Mouse (Mus musculus): ENCODE results near the gene Hscb. TPM values are rescaled to one million over a fixed set of nuclear protein-coding genes. Genes with fewer than 3 reads are reported as not detected.
"Not testable (repeated sequence)": the region's sequence is repeated elsewhere in the genome, so short reads cannot be mapped to it uniquely, and the experiment has no call there.

The Hscb gene
- 24.2 TPM for polyA plus RNA-seq (2012; fragmentation: generic; extraction: Trizol)

GRCm38 (mm10) chr5:110839678-110840365 is at the start of gene Hscb, which contains the start of gene Chek2:
Gene Hscb (minus strand): TSS chr5:110839777.
Gene Chek2 (plus strand): TSS chr5:110839979.
- no peak for TF ChIP-seq USF1 (IDR thresholded peaks at IDR 0.05; ENCODE audit: low read depth)
- no peak for TF ChIP-seq TCF3 (IDR thresholded peaks at IDR 0.05; ENCODE audit: insufficient read length, low read depth)
- TF ChIP-seq MYOG (IDR thresholded peaks at IDR 0.05; ENCODE audit: control insufficient read depth in 1 of 3, insufficient read depth in 1 of 3, insufficient read length in 2 of 3, low read depth in 2 of 3): peak in 1 of 3 experiments; percentile 6
- TF ChIP-seq SRF (IDR thresholded peaks at IDR 0.05; ENCODE audit: control insufficient read depth, insufficient read length, low read depth): no peak
- TF ChIP-seq TCF12 (IDR thresholded peaks at IDR 0.05; ENCODE audit: insufficient read depth, poor library complexity, severe bottlenecking): no peak
- TF ChIP-seq MYOD1 (IDR thresholded peaks at IDR 0.05; ENCODE audit: control insufficient read depth in 1 of 3, insufficient read length in 2 of 3, low read depth in 2 of 3): no peak
- peak; percentile 83 for TF ChIP-seq E2F4 (IDR thresholded peaks at IDR 0.05; ENCODE audit: insufficient read depth)
- TF ChIP-seq POLR2AphosphoS2 (IDR thresholded peaks at IDR 0.05; ENCODE audit: insufficient read length, low read depth): peak; percentile 86
- TF ChIP-seq CEBPB (IDR thresholded peaks at IDR 0.05; ENCODE audit: insufficient read depth, poor library complexity, severe bottlenecking): no peak
- peak; percentile 80 for TF ChIP-seq POLR2A (IDR thresholded peaks at IDR 0.05; ENCODE audit: insufficient read length, low read depth)
- no peak for TF ChIP-seq REST (IDR thresholded peaks at IDR 0.05; ENCODE audit: insufficient read depth, insufficient read length)

GRCm38 (mm10) chr5:110888596-110888995 is 49.0 kb upstream of the Hscb start:
- no peak overlapping the region for H3ac ChIP-seq (ENCODE audit: control insufficient read depth, insufficient read length)
- H3K79me2 ChIP-seq (ENCODE audit: control insufficient read depth, insufficient read depth): no peaks in the 10 kb centered on the region
- no peak overlapping the region for H3K4me2 ChIP-seq (ENCODE audit: low read depth)
- H3K36me3 ChIP-seq (ENCODE audit: control insufficient read depth, insufficient read depth): no peaks in the 10 kb centered on the region
- H3K4me3 ChIP-seq: no peak overlapping the region
- H3K27me3 ChIP-seq (ENCODE audit: control insufficient read depth, insufficient read depth, insufficient read length): no peaks in the 10 kb centered on the region
- TF ChIP-seq USF1 (IDR thresholded peaks at IDR 0.05; ENCODE audit: low read depth) (no peak), POLR2AphosphoS2 (IDR thresholded peaks at IDR 0.05; ENCODE audit: insufficient read length, low read depth) (no peak), SRF (IDR thresholded peaks at IDR 0.05; ENCODE audit: control insufficient read depth, insufficient read length, low read depth) (no peak), CEBPB (IDR thresholded peaks at IDR 0.05; ENCODE audit: insufficient read depth, poor library complexity, severe bottlenecking) (no peak), MAX (IDR thresholded peaks at IDR 0.05; ENCODE audit: low read depth) (no peak), REST (IDR thresholded peaks at IDR 0.05; ENCODE audit: insufficient read depth, insufficient read length) (no peak), TCF12 (IDR thresholded peaks at IDR 0.05; ENCODE audit: insufficient read depth, poor library complexity, severe bottlenecking) (no peak), POLR2A (IDR thresholded peaks at IDR 0.05; ENCODE audit: insufficient read length, low read depth) (no peak)

More at GRCm38 (mm10) chr5:110839678-110840365, at the start of gene Hscb, which contains the start of gene Chek2:
- Histone ChIP-seq H3K36me3 (ENCODE audit: control insufficient read depth, insufficient read depth) (no peaks in the 10 kb centered on the region), H3K79me2 (ENCODE audit: control insufficient read depth, insufficient read depth) (no peaks in the 10 kb centered on the region), H3K27me3 (ENCODE audit: control insufficient read depth, insufficient read depth, insufficient read length) (no peaks in the 10 kb centered on the region), H3ac (ENCODE audit: control insufficient read depth, insufficient read length) (peak within 1 kb of the TSS; percentile 39), H3K4me3 (peak within 1 kb of the TSS; percentile 43), H3K4me2 (ENCODE audit: low read depth) (peak within 1 kb of the TSS; percentile 84)

GRCm38 (mm10) chr5:110879584-110880374 is 40.2 kb upstream of the Hscb start, which contains the start of gene Ttc28:
Gene Ttc28 (plus strand): TSS chr5:110879803.
- TF ChIP-seq POLR2AphosphoS2 (IDR thresholded peaks at IDR 0.05; ENCODE audit: insufficient read length, low read depth) (peak; percentile 70), POLR2A (IDR thresholded peaks at IDR 0.05; ENCODE audit: insufficient read length, low read depth) (peak; percentile 86), MYOD1 (IDR thresholded peaks at IDR 0.05; ENCODE audit: control insufficient read depth in 1 of 3, insufficient read length in 2 of 3, low read depth in 2 of 3) (peak in 1 of 3 experiments; percentile 12), MYOG (IDR thresholded peaks at IDR 0.05; ENCODE audit: control insufficient read depth in 1 of 3, insufficient read depth in 1 of 3, insufficient read length in 2 of 3, low read depth in 2 of 3) (no peak)
- H3ac ChIP-seq (ENCODE audit: control insufficient read depth, insufficient read length): peak within 1 kb of the TSS; percentile 84
- peak within 1 kb of the TSS; percentile 31 for H3K4me3 ChIP-seq
- no peaks in the 10 kb centered on the region for H3K36me3 ChIP-seq (ENCODE audit: control insufficient read depth, insufficient read depth)
- H3K4me2 ChIP-seq (ENCODE audit: low read depth): peak within 1 kb of the TSS; percentile 89
- H3K79me2 ChIP-seq (ENCODE audit: control insufficient read depth, insufficient read depth): no peaks in the 10 kb centered on the region
- H3K27me3 ChIP-seq (ENCODE audit: control insufficient read depth, insufficient read depth, insufficient read length): no peaks in the 10 kb centered on the region

- peak overlapping the region; percentile 89 for H3K4me2 ChIP-seq (ENCODE audit: low read depth)
- no peaks in the 10 kb centered on the region for H3K36me3 ChIP-seq (ENCODE audit: control insufficient read depth, insufficient read depth)
- TF ChIP-seq SRF (IDR thresholded peaks at IDR 0.05; ENCODE audit: control insufficient read depth, insufficient read length, low read depth) (no peak), E2F4 (IDR thresholded peaks at IDR 0.05; ENCODE audit: insufficient read depth) (no peak), TCF12 (IDR thresholded peaks at IDR 0.05; ENCODE audit: insufficient read depth, poor library complexity, severe bottlenecking) (no peak), CEBPB (IDR thresholded peaks at IDR 0.05; ENCODE audit: insufficient read depth, poor library complexity, severe bottlenecking) (no peak), POLR2A (IDR thresholded peaks at IDR 0.05; ENCODE audit: insufficient read length, low read depth) (no peak), MYOD1 (IDR thresholded peaks at IDR 0.05; ENCODE audit: control insufficient read depth in 1 of 3, insufficient read length in 2 of 3, low read depth in 2 of 3) (no peak), MYOG (IDR thresholded peaks at IDR 0.05; ENCODE audit: control insufficient read depth in 1 of 3, insufficient read depth in 1 of 3, insufficient read length in 2 of 3, low read depth in 2 of 3) (no peak), POLR2AphosphoS2 (IDR thresholded peaks at IDR 0.05; ENCODE audit: insufficient read length, low read depth) (no peak), TCF3 (IDR thresholded peaks at IDR 0.05; ENCODE audit: insufficient read length, low read depth) (no peak), USF1 (IDR thresholded peaks at IDR 0.05; ENCODE audit: low read depth) (no peak), MAX (IDR thresholded peaks at IDR 0.05; ENCODE audit: low read depth) (no peak), REST (IDR thresholded peaks at IDR 0.05; ENCODE audit: insufficient read depth, insufficient read length) (no peak)
- H3K4me3 ChIP-seq: peak overlapping the region; percentile 31
- peak overlapping the region; percentile 84 for H3ac ChIP-seq (ENCODE audit: control insufficient read depth, insufficient read length)
- H3K79me2 ChIP-seq (ENCODE audit: control insufficient read depth, insufficient read depth): no peaks in the 10 kb centered on the region
- H3K27me3 ChIP-seq (ENCODE audit: control insufficient read depth, insufficient read depth, insufficient read length): no peaks in the 10 kb centered on the region
Observed at GRCm38 (mm10) chr5:110879042-110879441, 39.5 kb upstream of the Hscb start.

GRCm38 (mm10) chr5:110878526-110878925 is 38.9 kb upstream of the Hscb start:
- not testable (repeated sequence) for H3K36me3 ChIP-seq (ENCODE audit: control insufficient read depth, insufficient read depth)

More at GRCm38 (mm10) chr5:110878526-110878925, 38.9 kb upstream of the Hscb start:
- H3K27me3 ChIP-seq (ENCODE audit: control insufficient read depth, insufficient read depth, insufficient read length); H3ac ChIP-seq (ENCODE audit: control insufficient read depth, insufficient read length); H3K4me2 ChIP-seq (ENCODE audit: low read depth); H3K79me2 ChIP-seq (ENCODE audit: control insufficient read depth, insufficient read depth): not testable (repeated sequence)
- H3K4me3 ChIP-seq: peak overlapping the region; percentile 31

Measured in myocyte (in vitro differentiated cells).